Mouse (Mus musculus) limb, embryonic 14.5 days (tissue): ENCODE data around the gene Bag5. TPM values are rescaled to one million over a fixed set of nuclear protein-coding genes. Genes with fewer than 3 reads are reported as not detected.
"Not testable (repeated sequence)": the region's sequence is repeated elsewhere in the genome, so short reads cannot be mapped to it uniquely, and the experiment has no call there.

Source experiments
- ATAC-seq: fragments of 200-750 bp; cut with Nextera tagmentation; 2 replicates; pipeline ENCODE4 v1.8.0; 2017; ENCODE audit warnings: low read depth, moderate number of reproducible peaks, moderate TSS enrichment; ENCODE audit not compliant: low FRiP score
- DNase-seq: peaks from one replicate; pipeline ENCODE4 v3.0.0-alpha.2; 2015; ENCODE audit warnings: low spot score
- H3K27ac ChIP-seq: fragments of 300-500 bp; sonication (generic); replicated peaks from 2 replicates; pipeline ENCODE4 v1.5.1; 2014; ENCODE audit warnings: low read depth, mild to moderate bottlenecking, low read length, moderate library complexity, mixed read lengths
- H3K27me3 ChIP-seq: fragments of 300-500 bp; sonication (generic); 2 replicates; pipeline ENCODE4 v1.6.1; 2014; ENCODE audit warnings: low read length, mixed read lengths; ENCODE audit not compliant: control insufficient read depth, insufficient read depth
- H3K36me3 ChIP-seq: fragments of 300-500 bp; sonication (generic); 2 replicates; pipeline ENCODE4 v1.6.1; 2014; ENCODE audit warnings: mild to moderate bottlenecking, low read length, moderate library complexity, mixed read lengths; ENCODE audit not compliant: control insufficient read depth, insufficient read depth
- H3K4me1 ChIP-seq: fragments of 300-500 bp; sonication (generic); 2 replicates; pipeline ENCODE4 v1.6.1; 2014; ENCODE audit warnings: antibody characterized with exemption, low read length, mixed read lengths; ENCODE audit not compliant: control insufficient read depth, insufficient read depth
- H3K4me2 ChIP-seq: fragments of 300-500 bp; sonication (generic); replicated peaks from 2 replicates; pipeline ENCODE4 v1.6.1; 2014; ENCODE audit warnings: low read depth, mild to moderate bottlenecking, low read length, moderate library complexity; ENCODE audit not compliant: severe bottlenecking
- H3K4me3 ChIP-seq: fragments of 300-500 bp; sonication (generic); replicated peaks from 2 replicates; pipeline ENCODE4 v1.5.1; 2014; ENCODE audit warnings: low read length
- H3K9ac ChIP-seq: fragments of 300-500 bp; sonication (generic); 2 replicates; pipeline ENCODE4 v1.6.1; 2014; ENCODE audit warnings: mild to moderate bottlenecking, low read depth, low read length, moderate library complexity; ENCODE audit not compliant: severe bottlenecking
- H3K9me3 ChIP-seq: fragments of 300-500 bp; sonication (generic); 2 replicates; pipeline ENCODE4 v1.6.1; 2016; ENCODE audit warnings: low read length; ENCODE audit not compliant: control insufficient read depth
- POLR2A ChIP-seq: fragments of 200-500 bp; IDR thresholded peaks from 2 replicates; pipeline ENCODE4 v1.8.0; 2012; ENCODE audit warnings: inconsistent platforms, mild to moderate bottlenecking, moderate library complexity, borderline replicate concordance; ENCODE audit not compliant: insufficient read depth, insufficient read length; ENCODE audit errors: extremely low read depth
- WGBS: fragments of 180-500 bp; shearing (Covaris S2); extraction: QIAGEN DNeasy Blood & Tissue Kit; methylation state at CpG from one replicate; pipeline ENCODE4 v1.1.7; 2014; 5-methylcytosine and 5-hydroxymethylcytosine counted together
- polyA plus RNA-seq, 2 experiments: library from polyadenylated mRNA; depleted of rRNA in 1 of 2; stranded (reverse) in 1 of 2; unstranded in 1 of 2; fragments of >200 nt; fragmentation: Nextera tagmentation in 1 of 2; extraction: Ambion mirVana in 1 of 2; gene quantifications; 2 replicates each; pipeline versions ENCODE4 v1.2.1 to v1.2.3; 2012 to 2014

The Bag5 gene
- polyA plus RNA-seq, 2 experiments, result 37.2 to 61.2 TPM

GRCm38 (mm10) chr12:111667421-111667820, 45.6 kb downstream of the Bag5 start:
- H3K4me2 ChIP-seq, result no peak overlapping the region
- 91% methylated on average over 5 of the region's 5 CpGs for WGBS
- H3K36me3 ChIP-seq, result no peaks in the 10 kb centered on the region
- no peaks in the 10 kb centered on the region for H3K9me3 ChIP-seq
- peaks cover 21% of the 10 kb centered on the region for H3K4me1 ChIP-seq
- H3K9ac ChIP-seq, result no peak overlapping the region
- H3K4me3 ChIP-seq, result no peak overlapping the region
- H3K27ac ChIP-seq, result no peak overlapping the region
- no peak for ATAC-seq
- no peak for DNase-seq
- TF ChIP-seq POLR2A, result no peak
- H3K27me3 ChIP-seq, result peaks cover 25% of the 10 kb centered on the region

GRCm38 (mm10) chr12:111666380-111666779, 46.7 kb downstream of the Bag5 start:
- WGBS, result 69% methylated on average over 13 of the region's 13 CpGs
- Histone ChIP-seq H3K4me2 (no peak overlapping the region), H3K4me3 (no peak overlapping the region), H3K27me3 (peaks cover 15% of the 10 kb centered on the region), H3K27ac (no peak overlapping the region), H3K9me3 (no peaks in the 10 kb centered on the region), H3K9ac (no peak overlapping the region), H3K4me1 (peaks cover 16% of the 10 kb centered on the region), H3K36me3 (no peaks in the 10 kb centered on the region)
- DNase-seq, result no peak
- no peak for TF ChIP-seq POLR2A
- ATAC-seq, result no peak

- H3K36me3 ChIP-seq, result peaks cover 2% of the 10 kb centered on the region
- ATAC-seq (no peak), DNase-seq (no peak)
- 78% methylated on average over 13 of the region's 13 CpGs for WGBS
- H3K4me2 ChIP-seq, result no peak overlapping the region
- peaks cover 4% of the 10 kb centered on the region for H3K27me3 ChIP-seq
- TF ChIP-seq POLR2A, result no peak
- peaks cover 9% of the 10 kb centered on the region; the same call in 1 of the 2 replicates for H3K4me1 ChIP-seq
- no peak overlapping the region for H3K4me3 ChIP-seq
- no peaks in the 10 kb centered on the region for H3K9me3 ChIP-seq
- no peak overlapping the region for H3K9ac ChIP-seq
- H3K27ac ChIP-seq, result no peak overlapping the region
Measured at GRCm38 (mm10) chr12:111665041-111665880, 47.8 kb downstream of the Bag5 start.

- Histone ChIP-seq H3K27me3 (no peaks in the 10 kb centered on the region), H3K4me3 (no peak overlapping the region), H3K9me3 (no peaks in the 10 kb centered on the region), H3K36me3 (peaks cover 5% of the 10 kb centered on the region), H3K27ac (no peak overlapping the region), H3K4me1 (peaks cover 9% of the 10 kb centered on the region; the same call in 1 of the 2 replicates), H3K4me2 (no peak overlapping the region), H3K9ac (no peak overlapping the region)
- no peak for TF ChIP-seq POLR2A
- 40% methylated on average over 6 of the region's 6 CpGs for WGBS
- ATAC-seq (peak; percentile 63), DNase-seq (peak; percentile 63)
Measured at GRCm38 (mm10) chr12:111664144-111664634, 48.9 kb downstream of the Bag5 start.

GRCm38 (mm10) chr12:111663228-111664143, 49.6 kb downstream of the Bag5 start:
- Histone ChIP-seq H3K36me3 (peaks cover 5% of the 10 kb centered on the region), H3K4me2 (no peak overlapping the region), H3K27ac (no peak overlapping the region), H3K9me3 (no peaks in the 10 kb centered on the region), H3K4me1 (peaks cover 3% of the 10 kb centered on the region; the same call in 1 of the 2 replicates), H3K4me3 (no peak overlapping the region), H3K9ac (no peak overlapping the region), H3K27me3 (no peaks in the 10 kb centered on the region)
- WGBS, result 67% methylated on average over 17 of the region's 17 CpGs
- no peak for TF ChIP-seq POLR2A
- no peak for DNase-seq
- no peak for ATAC-seq

GRCm38 (mm10) chr12:111661554-111661953, 51.5 kb downstream of the Bag5 start:
- H3K9me3 ChIP-seq, ATAC-seq, H3K27ac ChIP-seq, H3K4me2 ChIP-seq, DNase-seq, H3K4me3 ChIP-seq, H3K9ac ChIP-seq, H3K27me3 ChIP-seq, H3K4me1 ChIP-seq: not testable (repeated sequence)
- 95% methylated on average over 11 of the region's 11 CpGs for WGBS
- H3K36me3 ChIP-seq, result peaks cover 21% of the 10 kb centered on the region
